In the genomic region with DNA sequence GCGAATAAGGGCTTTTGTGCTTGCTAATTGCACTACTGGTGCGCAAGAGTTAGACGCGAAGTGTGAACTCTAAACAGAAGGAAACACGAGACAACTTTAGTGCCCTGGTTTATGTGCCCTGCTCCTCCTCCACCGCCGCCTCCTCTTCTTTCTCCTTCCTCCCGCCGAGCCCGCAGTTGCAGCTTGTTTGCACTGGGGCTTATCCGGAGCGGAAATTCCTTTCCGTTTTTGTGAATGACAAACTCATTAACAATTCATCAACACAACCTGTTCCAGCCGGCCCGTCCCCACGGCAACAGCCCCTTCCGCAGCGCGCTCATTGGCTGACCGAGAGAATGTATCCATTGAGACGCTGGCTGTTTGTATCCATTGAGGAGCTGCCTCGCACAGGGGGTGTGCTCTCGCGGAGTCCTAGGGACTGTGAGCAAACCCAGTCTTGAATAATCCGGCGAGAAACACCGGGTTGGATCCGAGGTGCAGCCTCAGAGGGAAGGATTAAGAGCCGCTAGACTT, we compare ENCODE assay signal across 8 mouse cellular contexts. TPM values are rescaled to one million over a fixed set of nuclear protein-coding genes. Genes with fewer than 3 reads are reported as not detected.
DNase-seq lines count a peak whose midpoint lies in the region; ATAC-seq lines count a peak whose summit lies in the region.

A gene (plus strand): TSS at position 365 of the 513 bp plus-strand sequence.

- peak within 1 kb of the TSS; percentile 94 for H3K9ac ChIP-seq in intestine, embryonic 14.5 days (ENCODE audit: low read length)

- no peaks in the 10 kb centered on the region for H3K27me3 ChIP-seq in intestine, embryonic 14.5 days (replicated peaks; ENCODE audit: control insufficient read depth, insufficient read depth, low read length)

- H3K36me3 ChIP-seq in intestine, embryonic 14.5 days (ENCODE audit: control insufficient read depth, insufficient read depth, low read length) = peaks cover 9% of the 10 kb centered on the region; the same call in 1 of the 2 replicates

- no peaks in the 10 kb centered on the region for H3K9me3 ChIP-seq in intestine, embryonic 14.5 days (ENCODE audit: control insufficient read depth, low read length)

- intact Hi-C loops in left cerebral cortex, postnatal 14 days (cut with DNase I) = loop anchor here (2.0 to 5.0 kb wide), 5 partner anchors 94 to 354 kb away; no protein-coding TSS in a partner anchor

- DNase-seq in embryo, embryonic 10 days (ENCODE audit: low spot score) = peak; percentile 99
- peak; percentile 93 for DNase-seq in gastrocnemius, postnatal 25 days
- DNase-seq in intestine, embryonic 14.5 days (ENCODE audit: low spot score) = peak; percentile 94
- peak; percentile 97 to 99 for DNase-seq in left cerebral cortex, postnatal 14 days (ENCODE audit: low spot score in 2 of 2)
- peak; percentile 98 for DNase-seq in mesoderm, embryonic 11.5 days (ENCODE audit: low read depth, low spot score)
- DNase-seq in right cerebral cortex, postnatal 36 days (ENCODE audit: low spot score in 2 of 2) = peak; percentile 98 to 99
- peak; percentile 98 for DNase-seq in yolk sac, embryonic 10.5 days (ENCODE audit: low spot score)

- H3K4me3 ChIP-seq in intestine, embryonic 14.5 days (ENCODE audit: low read depth, low read length) = peak within 1 kb of the TSS; percentile 80

- WGBS in intestine, embryonic 14.5 days = under 1% methylated on average over 29 of the region's 29 CpGs

- H3K4me2 ChIP-seq in intestine, embryonic 14.5 days (ENCODE audit: low read length) = peak within 1 kb of the TSS; percentile 97

- peak within 1 kb of the TSS; percentile 98 for H3K27ac ChIP-seq in intestine, embryonic 14.5 days (ENCODE audit: low read depth)

- peaks cover 6% of the 10 kb centered on the region for H3K4me1 ChIP-seq in intestine, embryonic 14.5 days (replicated peaks; ENCODE audit: control insufficient read depth, insufficient read depth, low read length)

- ATAC-seq in activated CD4-positive, CD25-positive, alpha-beta regulatory T cell, adult 4 months = peak; percentile 71
- ATAC-seq in intestine, embryonic 14.5 days (replicated peaks; ENCODE audit: low FRiP score, low TSS enrichment, low read depth) = peak; percentile 95

RNA-seq across cellular contexts. Expression of the gene that starts here (rescaled TPM):
- polyA plus RNA-seq in activated CD4-positive, CD25-positive, alpha-beta regulatory T cell, adult 4 months (2017; shearing (Covaris generic)) = 10 to 100 TPM; 26.0 to 35.2 TPM
- total RNA-seq in gastrocnemius, postnatal 25 days (2021) = 10 to 100 TPM; 17.9 to 21.9 TPM
- 40.7 and 44.2 TPM in 2 replicates for polyA plus RNA-seq in intestine, embryonic 14.5 days (2014; fragmentation: Nextera tagmentation; extraction: Ambion mirVana)
- 100 to 1,000 TPM in 1 of 2 experiments, 10 to 100 TPM in 1; 88.7 to 113 TPM for total RNA-seq in left cerebral cortex, postnatal 14 days (2021)

Comparison
In these comparisons a context has a peak if more than half of its experiments do, and no peak if none do; other contexts are left out.
1. Peak in every context shown above with its lines: DNase-seq, ATAC-seq, H3K4me3 ChIP-seq and H3K27ac ChIP-seq.